Mouse (Mus musculus): ENCODE measurements around the gene Fosl1.
A peak's percentile ranks its signal among the peaks of the same experiment; 100 is the strongest.
"Not testable (repeated sequence)": the region's sequence is repeated elsewhere in the genome, so short reads cannot be mapped to it uniquely, and the experiment has no call there.

The Fosl1 gene

DNA sequence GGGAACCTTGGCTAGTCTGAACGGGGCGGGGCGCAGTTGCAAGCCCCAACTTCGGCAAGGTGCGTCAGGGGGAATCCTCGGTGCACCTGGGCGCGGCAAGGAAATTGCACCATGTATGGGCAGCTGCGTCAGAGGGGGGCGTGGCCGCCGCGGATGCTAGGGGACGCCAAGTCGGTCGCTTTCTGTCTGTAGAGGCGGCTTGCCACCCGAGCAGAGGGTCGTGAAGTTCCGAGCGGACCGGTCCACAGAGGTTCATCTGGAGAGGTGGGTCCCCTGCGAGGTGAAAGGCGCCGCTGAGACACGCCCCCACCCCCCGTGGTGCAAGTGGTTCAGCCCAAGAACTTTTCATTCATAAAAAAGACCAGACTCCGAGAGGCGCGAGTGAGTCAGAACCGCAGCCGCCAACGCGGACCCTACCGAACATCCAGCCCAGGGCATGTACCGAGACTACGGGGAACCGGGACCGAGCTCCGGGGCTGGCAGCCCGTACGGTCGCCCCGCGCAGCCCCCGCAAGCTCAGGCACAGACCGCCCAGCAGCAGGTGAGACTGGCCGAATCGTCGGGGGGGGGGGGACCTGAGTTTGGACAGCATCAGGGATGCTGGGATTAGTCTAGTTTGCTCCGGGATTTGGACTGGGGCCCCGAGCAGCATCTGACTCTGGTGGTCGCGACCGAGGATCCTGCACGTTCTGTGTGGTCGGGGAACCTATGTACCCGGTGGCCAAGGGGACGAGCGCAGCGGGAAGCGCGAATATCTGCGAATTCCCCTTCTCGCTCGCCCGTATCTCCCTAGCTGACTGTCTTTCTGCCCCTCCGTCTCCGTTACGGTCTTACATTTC, at the start of gene Fosl1:
Gene Fosl1, plus strand, starts transcription at position 33 of the 839 bp plus-strand sequence.
- DNase-seq (ENCODE audit: low read depth) = peak; percentile 85

DNA sequence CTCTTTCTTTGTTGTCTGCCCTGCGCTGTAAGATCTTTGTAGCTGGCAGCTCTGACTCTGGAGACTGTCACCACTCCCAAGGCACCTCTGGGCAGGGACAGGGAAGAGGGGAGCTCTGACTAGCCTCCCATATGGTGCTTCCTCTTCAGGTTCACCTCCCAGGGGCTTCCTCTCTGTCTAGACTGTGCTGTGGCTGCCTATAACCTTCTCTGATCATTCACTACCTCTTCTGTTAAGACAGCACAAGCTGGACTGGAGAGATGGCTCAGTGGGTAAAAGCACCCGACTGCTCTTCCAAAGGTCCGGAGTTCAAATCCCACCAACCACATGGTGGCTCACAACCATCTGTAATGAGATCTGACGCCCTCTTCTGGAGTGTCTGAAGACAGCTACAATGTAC, 46.3 kb upstream of the Fosl1 start:
- not testable (repeated sequence) for DNase-seq (ENCODE audit: low read depth)

DNA sequence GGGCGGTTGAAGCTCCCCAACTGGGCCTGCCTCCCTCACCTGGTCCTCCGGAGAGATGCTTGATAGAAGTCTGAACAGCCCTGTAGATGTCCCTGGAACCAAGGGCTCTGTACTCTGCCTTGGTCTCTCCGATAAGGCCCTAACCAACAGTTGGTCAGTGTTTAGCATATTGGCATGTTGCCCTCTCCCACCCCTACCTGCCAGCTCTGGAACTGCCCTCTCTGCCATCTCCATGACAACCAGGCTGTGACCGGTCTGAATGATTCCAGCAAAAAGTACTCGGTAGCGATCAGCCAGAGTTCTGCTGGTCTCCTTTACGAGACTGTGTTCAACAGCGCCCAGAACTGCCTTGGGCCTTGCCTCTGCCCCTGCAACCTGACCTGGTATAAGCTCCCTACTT, 45.1 kb upstream of the Fosl1 start, which contains the start of gene Tsga10ip:
Gene Tsga10ip, minus strand, starts transcription at position 234 of the 400 bp plus-strand sequence.
- no peak for DNase-seq (ENCODE audit: low read depth)

DNA sequence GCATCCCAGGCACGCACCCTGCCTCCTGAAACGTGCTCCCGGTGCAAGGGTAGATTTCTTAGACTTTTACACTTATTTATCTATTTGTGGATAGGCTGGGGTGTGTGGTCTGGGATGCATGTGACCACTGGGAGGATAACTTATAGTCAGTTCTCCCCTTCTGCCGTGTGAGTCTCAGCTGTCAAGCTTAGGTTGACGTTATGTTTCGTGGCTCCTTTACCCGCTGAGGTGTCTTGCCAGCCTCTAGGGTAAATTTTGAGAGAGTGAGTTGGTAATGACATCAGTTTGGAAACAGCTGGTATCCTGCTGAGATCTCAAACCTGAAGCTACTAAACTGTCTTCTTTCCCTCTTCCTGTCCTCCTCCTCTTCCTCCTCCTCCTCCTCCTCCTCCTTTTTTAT, 41.4 kb upstream of the Fosl1 start:
- no peak for DNase-seq (ENCODE audit: low read depth)

DNA sequence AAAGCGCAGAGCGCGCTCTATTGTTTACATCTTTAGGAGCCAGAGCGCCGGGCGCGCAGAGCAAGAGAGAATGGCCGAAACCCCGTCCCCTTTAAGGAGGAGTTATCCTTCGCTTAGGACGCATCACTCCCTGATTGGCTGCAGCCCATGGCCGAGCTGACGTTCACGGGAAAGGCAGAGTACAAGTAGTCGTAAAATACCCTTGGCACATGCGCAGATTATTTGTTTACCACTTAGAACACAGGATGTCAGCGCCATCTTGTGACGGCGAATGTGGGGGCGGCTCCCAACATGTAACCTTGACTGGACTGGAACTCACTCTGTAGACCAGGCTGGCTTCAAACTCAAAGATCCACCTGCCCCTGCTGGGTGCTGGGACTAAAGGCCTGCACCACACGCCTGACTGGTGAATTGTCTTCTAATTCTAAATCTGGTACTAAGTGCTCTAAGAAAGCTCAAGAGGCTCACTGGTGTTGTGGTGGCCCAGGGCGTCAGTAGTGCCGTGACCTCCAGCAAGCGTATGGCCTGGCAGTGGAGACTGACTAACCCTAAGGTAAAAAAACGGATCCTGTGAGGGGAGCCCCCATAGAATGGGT, 40.7 kb upstream of the Fosl1 start:
- not testable (repeated sequence) for DNase-seq (ENCODE audit: low read depth)

DNA sequence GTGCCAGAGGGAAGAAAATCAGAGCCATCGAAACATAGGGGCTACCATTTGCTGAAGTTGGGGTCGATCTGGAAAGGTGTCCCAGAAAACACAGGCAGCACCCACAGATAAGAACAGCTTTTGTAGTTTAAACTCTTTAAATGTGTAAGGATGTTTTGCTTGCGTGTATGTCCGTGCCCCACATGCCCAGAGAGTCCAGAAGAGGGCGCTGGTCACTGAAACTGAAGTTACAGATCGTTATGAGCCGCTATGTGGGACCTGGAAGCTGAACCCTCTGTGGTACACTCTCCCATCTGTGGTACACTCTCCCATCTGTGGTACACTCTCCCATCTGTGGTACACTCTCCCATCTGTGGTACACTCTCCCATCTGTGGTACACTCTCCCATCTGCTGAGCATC, 40.2 kb upstream of the Fosl1 start:
- peak; percentile 59 for DNase-seq (ENCODE audit: low read depth)

DNA sequence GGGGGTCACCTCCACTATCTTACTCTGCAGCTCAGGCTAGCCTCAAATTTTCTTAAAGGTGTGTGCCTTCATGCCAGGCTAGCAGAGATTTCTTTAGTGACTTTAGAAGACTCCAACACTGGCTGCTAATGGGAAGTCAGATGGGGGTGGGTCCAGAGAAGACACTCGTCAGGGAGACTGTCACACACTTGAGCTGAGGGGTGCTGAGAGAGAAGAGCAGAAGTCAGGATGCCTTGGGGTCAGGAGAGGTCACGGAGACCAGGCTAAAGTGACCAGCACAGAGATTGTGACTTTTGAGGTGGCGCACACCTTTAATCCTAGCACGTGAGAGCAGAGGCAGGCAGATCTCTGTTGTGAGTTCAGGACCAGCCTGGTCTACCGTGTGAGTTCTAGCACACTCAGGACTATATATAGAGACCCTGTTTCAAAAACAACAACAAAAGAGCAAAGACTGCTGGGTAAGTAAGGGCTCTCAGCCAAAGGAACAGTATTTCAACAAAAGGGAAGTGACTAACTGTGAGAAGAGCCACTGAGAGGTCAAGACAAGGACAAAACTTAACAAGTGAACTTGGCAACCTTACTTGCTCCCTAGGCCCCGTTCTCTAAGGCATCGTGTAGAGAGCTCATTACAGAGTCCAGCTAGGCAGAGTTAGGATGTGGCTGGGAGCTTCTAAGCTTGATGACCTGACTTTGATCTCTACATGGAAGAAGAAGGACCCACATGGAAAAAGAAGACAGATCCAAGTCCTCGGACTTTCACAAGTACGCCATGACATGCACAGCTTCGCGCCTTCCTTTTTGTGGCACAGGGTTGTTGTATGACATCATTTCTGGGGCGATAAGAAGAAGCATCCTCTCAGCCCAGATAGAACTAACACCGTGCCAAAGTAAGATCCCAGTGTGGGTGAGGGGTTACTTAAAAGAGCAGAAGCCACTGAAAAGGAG, 39.0 kb upstream of the Fosl1 start:
- DNase-seq (ENCODE audit: low read depth) = peak; percentile 76

DNA sequence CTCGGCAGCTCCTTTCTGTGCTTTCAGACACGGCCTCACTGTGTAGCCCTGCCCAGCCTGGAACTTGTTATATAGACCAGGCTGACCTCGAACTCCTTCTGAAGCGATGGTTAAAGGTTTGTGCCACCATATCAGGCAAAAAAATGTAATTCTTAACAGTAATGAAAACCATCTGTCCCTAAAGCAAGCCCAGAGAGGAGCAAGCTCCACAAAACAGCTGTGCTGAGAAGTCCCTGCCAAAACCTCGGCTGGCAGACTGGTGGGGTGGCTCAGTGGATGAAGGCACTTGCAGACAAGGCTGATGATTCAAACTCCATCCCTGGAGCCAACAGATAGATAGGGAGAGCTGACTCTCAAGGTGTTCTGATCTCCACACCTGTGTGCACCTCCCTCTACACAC, 38.3 kb upstream of the Fosl1 start:
- no peak for DNase-seq (ENCODE audit: low read depth)

DNA sequence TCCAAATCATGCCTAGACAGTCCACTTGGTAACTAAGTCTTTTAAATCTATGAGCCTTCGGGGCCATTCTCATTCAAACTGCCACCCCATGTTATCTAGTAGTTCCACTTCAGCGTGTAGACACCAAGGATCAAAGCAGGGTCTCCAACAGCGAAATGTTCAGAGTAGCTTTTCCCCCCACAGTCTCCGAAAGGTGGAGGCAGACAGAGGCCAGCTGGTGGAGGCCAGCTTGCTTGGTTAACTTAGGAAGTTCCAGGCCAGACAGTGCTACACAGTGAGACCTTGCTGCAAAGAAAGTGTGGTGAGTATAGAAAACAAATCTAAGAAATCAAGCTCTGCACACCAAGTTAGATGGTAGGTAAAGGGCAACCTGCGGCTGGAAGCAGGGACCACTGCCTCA, 36.7 kb upstream of the Fosl1 start:
- no peak for DNase-seq (ENCODE audit: low read depth)

DNA sequence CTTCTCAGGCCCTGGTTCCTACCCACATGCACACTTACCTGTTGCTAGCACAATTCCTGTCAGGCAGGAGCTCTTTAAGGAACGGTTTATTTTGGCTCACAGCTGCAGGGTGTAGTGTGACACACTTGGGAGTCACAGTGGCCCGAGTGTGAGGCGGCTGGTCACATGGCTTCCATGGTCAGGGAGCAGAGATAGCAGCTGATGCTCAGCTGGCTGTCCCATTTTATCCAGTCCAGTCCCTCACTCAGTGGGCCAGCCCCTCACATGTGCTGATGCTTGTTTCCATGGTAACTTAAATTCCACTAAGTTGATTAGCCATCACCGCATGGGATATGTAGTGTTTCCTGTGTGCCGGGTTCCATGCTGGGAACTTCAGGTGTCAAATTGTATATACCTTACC, 35.4 kb upstream of the Fosl1 start:
- DNase-seq (ENCODE audit: low read depth) = no peak

DNA sequence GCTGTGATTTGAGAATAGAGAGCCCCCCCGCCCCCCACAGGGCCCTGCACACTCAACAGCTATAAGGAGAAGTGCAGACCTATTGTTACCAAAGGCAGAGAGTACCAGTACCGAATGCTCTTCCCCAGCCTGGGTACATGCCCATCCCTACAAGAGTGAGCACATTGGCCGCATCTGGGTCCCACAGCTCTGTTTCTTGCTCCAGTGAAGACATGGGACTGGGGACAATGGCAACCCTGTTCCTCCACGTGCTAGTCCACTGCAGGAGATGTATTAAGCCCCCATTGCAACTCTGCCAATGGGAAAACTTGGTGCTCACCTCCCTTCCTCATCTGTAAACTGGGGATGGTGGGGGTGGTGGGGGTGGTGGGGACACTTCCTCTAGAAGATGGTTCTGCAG, 33.5 kb upstream of the Fosl1 start:
- no peak for DNase-seq (ENCODE audit: low read depth)

DNA sequence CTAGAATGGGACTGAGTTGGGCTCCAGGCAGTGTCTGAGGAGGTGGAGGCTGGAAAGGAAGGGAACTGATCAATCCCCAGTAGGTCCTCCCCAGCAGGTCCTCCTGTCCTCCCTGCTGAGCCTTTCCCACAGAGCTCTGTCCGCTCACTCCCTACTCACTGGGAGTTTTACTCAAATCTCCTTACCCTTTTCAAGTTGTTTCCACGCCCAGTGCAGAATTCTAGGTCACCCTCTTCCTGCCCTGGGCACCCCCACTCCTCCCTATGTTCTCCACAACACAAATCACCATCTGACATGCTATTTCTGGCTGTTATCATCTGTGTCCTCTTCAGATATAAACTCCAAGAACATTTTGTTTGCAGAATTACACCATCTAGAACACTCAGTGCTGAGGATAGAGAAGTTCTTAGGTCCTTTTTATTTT, 32.8 kb upstream of the Fosl1 start:
- DNase-seq (ENCODE audit: low read depth) = no peak

DNA sequence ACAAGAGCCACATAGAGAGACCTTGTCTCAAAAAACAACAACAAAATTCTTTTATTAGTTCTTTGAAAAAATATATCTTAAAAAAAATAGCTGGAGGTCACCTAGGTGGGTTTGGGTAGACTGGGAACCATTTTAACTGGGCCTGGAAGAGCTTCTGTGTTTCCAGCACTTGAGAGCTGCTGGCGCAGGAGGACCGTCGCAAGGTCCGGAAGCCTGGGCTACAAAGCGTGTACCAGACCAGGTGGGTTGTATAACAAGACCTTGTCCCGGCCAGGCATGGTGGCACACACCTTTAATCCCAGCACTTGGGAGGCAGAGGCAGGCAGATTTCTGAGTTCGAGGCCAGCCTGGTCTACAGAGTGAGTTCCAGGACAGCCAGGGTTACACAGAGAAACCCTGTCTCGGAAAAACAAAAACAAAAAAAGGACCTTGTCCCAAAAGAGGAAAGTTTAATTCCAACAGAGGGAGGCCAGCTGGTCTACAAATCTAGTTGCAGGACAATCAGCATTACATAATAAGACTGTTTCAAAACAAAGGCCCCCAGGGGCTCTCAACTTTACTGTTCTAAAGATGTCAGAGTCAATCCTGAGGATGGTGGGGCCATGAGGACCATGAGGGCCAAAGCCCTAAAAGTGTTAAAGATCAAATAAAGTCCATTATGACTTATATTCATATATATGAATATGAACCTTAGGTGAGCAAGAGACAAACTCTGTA, 28.4 kb upstream of the Fosl1 start:
- no peak for DNase-seq (ENCODE audit: low read depth)

DNA sequence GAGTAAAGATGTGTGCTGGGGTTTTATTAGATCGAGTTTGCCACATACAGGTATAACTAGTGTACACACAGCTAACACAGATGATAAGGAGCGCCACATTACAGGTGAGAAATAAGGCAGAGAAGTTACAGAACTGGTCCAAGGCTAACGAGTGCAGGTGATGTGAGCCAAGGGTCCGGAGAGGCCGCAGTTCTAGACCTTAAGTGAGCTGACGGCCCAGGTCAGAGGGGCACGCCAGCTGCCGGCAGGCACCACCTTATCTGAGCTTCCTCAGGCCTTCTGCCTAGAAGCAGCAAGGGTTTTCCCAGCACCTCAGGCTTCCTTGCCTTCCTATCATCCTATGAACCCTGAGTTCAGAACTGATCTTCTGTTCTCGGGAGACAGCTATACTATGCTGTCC, 27.7 kb upstream of the Fosl1 start:
- DNase-seq (ENCODE audit: low read depth) = no peak

DNA sequence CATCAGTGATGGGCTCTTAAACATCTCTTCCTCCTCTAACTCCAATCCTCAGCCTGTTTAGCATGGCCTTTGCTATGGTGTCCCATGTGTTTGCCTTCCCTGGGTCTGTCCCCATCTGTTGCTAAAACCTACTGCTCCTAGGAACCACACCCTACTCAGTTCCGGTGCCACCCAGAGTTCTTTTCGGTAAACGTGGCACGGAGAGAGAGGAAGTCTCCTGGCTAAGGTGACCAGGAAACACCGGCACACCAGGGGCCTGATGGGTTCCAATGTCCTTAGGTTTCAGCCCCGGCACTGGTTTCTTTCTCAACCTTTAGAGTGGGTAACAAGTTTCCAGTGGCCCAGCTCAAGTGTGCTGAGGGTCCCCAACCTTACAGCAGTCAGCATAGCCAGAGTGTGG, 26.8 kb upstream of the Fosl1 start:
- no peak for DNase-seq (ENCODE audit: low read depth)

DNA sequence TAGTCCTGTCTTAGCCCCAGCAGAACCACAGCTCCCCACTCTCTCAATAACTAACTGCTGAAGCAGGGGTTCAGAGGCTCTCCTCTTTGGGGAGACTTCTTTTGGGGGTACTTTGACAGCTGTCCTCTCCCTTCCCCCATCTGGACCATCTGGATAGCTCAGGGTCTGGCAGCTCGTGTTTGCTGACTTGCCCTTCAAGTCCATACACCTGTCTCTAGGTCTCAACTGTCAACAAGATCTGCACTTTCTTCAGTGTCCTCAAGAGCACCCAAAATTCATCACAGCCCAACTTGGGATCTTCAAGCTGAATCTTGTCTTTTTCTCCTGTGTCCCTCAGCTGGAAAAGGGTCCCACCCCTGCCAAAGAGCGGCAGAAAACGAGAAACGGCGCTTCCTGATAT, 25.6 kb upstream of the Fosl1 start:
- DNase-seq (ENCODE audit: low read depth) = no peak

DNA sequence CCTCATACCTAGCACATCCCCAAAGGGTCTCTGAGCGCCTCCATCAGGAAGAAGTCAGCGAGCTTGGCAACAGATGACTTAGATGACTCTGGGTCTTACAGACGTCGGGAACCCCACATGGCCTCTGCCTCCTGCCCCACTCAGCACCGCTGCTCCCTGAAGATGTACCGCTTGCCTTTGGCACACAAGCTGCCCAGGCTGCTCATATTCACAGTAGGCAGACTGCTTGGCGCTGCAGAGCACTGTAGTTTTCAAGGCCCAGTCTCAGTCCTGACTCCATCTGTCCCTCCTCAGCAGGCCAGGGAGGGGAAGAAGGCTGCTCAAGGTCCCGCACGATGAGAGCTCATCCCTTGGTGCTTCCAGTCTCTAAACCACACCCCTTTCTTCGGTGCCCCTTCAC, 25.1 kb upstream of the Fosl1 start:
- DNase-seq (ENCODE audit: low read depth) = no peak

DNA sequence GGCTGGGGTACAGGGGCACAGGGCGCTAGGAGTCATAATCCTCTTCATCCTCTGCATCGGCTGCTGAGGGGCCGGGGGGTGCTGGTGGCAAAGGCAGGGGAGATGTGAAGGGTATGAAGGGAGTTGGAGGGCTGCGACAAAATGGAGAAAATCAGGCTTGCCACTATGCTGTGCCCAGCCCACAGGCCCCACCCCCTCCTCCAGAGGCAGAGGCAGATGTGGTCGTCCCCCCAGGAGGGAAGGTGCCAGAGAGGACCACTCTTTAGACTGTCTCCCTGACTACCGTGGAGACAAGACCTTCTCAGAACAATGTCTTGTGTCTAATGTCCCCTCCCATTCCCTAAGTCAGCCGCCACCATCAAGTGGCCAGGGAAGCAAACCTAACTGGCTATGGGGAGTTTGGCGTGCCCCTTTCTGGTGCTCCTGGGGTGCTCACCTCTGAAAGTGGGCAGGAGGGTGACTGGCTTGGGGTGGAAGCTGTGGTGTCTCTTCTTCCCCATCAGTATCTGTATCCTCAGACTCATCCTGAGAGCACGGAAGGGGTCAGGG, 24.4 kb upstream of the Fosl1 start:
- DNase-seq (ENCODE audit: low read depth) = no peak

DNA sequence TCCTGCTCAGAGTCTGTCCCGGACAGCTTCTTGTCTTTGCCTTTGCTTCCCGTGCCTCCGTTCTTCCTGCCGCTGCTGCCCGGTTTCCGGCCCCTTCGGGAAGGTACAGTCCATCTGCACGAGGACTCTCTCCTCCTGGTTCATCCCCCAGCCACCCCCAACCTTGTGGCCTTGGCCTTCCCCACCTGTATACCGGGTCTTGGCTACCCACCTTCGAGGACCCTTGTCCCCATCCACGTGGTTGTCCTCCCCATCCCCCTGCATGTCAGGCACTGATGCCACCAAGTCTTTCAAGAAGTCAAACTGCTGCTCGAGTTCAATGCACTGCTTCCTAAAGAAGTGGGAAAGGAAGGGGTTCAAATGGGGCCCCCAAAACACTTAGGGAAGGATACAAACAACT, 23.8 kb upstream of the Fosl1 start:
- no peak for DNase-seq (ENCODE audit: low read depth)

DNA sequence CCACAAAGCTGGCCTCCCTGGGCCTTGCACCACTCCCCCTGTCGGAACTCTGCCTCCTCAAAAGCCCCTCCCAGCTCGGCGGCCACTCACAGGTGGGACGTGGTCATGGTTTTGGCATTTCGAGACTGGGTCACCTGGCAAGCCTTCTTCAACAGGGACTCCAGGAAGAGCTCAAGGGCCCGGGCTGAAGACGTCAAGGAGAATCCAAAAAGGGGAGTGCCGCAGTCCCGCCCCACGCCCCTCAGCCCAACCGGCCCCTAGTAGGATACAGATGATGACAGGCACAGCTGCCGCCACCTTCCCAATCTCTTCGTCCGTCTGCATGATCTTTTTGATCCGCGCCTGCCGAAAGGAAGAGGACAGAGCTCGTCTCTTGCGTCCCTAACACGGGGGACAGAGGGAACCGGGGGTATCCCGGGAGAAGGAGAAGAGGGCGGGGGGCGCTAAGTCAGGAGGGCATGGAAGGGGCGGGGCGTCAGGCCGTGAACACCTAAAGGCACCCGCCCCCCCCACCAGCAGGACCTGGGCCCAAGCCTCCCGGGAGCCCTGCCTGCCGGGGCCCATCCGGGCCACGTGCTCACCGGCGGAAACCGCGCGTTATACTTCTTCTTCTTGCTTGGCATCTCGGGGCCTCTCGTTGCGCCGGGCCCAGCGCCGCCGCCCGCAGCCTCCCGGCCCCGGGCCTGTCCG, 23.1 kb upstream of the Fosl1 start:
- DNase-seq (ENCODE audit: low read depth) = peak; percentile 71

All from 416B (cell line).